8 mouse cellular contexts compared by ENCODE assay signal in the genomic region with DNA sequence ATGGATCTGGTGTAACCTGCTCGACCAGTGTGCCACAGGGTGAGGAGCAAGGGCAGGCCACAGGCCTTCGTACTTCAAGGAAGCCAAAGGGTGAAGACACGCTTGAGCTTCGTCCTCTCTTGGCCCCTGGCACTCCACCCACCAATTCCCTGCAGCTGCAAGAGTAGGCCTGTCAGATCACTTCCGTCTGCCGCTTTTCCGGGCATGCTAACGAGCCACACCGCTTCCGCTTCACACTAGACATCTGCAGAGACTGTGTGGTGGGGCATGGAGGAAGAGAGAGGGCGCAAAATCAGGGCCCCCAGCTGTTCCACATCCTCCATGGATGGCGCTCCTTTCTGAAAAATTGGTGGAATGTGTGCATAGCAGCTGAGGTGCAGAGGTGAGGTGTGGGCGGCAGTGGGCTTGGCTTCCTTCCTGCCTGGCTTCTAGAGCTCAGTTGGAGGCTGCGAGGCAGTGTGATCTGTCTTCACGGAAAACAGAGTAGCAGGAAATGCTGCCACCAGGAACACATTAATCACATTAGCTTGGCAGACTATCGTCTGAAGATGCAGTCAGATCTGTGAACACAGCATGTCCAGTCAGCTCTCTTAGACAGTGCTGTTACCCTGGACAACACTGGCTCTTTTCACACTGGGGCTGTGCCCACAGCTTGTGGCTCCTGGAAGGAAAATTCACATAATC.
DNase-seq lines count a peak whose midpoint lies in the region; ATAC-seq and TF ChIP-seq lines count a peak whose summit lies in the region.

No protein-coding gene starts in this region.

- intact Hi-C loops in gastrocnemius, postnatal 14 days (cut with DNase I; ENCODE audit: low total_unique reads) = no loop called here
- intact Hi-C loops in left cerebral cortex, postnatal 25 days (cut with DNase I) = no loop called here

- no peaks in the 10 kb centered on the region for H3K27me3 ChIP-seq in small intestine, adult 2 months (ENCODE audit: control insufficient read depth, insufficient read depth, low read length)

- ATAC-seq in inflammation-experienced regulatory T-cells, adult 6 months = peak; percentile 98
- no peak for ATAC-seq in megakaryocyte-erythroid progenitor cell, adult 5-6 weeks (replicated peaks; ENCODE audit: low FRiP score, low TSS enrichment, poor library complexity, severe bottlenecking)

- H3K4me1 ChIP-seq in small intestine, adult 2 months (ENCODE audit: control insufficient read depth, insufficient read depth, insufficient read length, low read length) = peaks cover 14% of the 10 kb centered on the region; the same call in 1 of the 2 replicates

- H3K27ac ChIP-seq in small intestine, adult 2 months (ENCODE audit: insufficient read depth, low read depth, low read length) = peak overlapping the region; percentile 58

- no peak for TF ChIP-seq POLR2A in small intestine, adult 2 months (IDR thresholded peaks at IDR 0.05; ENCODE audit: low read depth, low read length)

- WGBS in small intestine, adult 2 months = 13% methylated on average over 16 of the region's 16 CpGs

- peak; percentile 18 for DNase-seq in ES-CJ7 (ENCODE audit: low read depth, low spot score)
- peak; percentile 4 for DNase-seq in brain, embryonic 18.5 days (ENCODE audit: low read depth, low spot score)
- DNase-seq in gastrocnemius, postnatal 14 days = peak; percentile 42
- peak; percentile 20 to 60 for DNase-seq in left cerebral cortex, postnatal 25 days (ENCODE audit: low spot score in 2 of 2)
- peak; percentile 73 for DNase-seq in mesoderm, embryonic 11.5 days (ENCODE audit: low read depth, low spot score)

- H3K36me3 ChIP-seq in small intestine, adult 2 months (ENCODE audit: control insufficient read depth, insufficient read depth, low read length) = no peaks in the 10 kb centered on the region

- peak overlapping the region; percentile 53 for H3K4me3 ChIP-seq in small intestine, adult 2 months (ENCODE audit: low read depth, low read length)

- TF ChIP-seq CTCF in small intestine, adult 2 months (IDR thresholded peaks at IDR 0.05; ENCODE audit: extremely low read depth, insufficient read length, insufficient replicate concordance, low read depth, low read length) = peak; percentile 22; the same call in 1 of the 2 replicates

Comparison
In these comparisons a context has a peak if more than half of its experiments do, and no peak if none do; other contexts are left out.
1. DNase-seq: peak in every context shown above with its lines; median percentile 73 in mesoderm, embryonic 11.5 days; 42 in gastrocnemius, postnatal 14 days; 40 in left cerebral cortex, postnatal 25 days; 18 in ES-CJ7; 4 in brain, embryonic 18.5 days.